Mouse (Mus musculus) thymus, postnatal 10 days (tissue): ENCODE results near the gene Bpifb1.
A peak's percentile ranks its signal among the peaks of the same experiment; 100 is the strongest.
"Not testable (repeated sequence)": the region's sequence is repeated elsewhere in the genome, so short reads cannot be mapped to it uniquely, and the experiment has no call there.

Source experiments
- DNase-seq, 2 experiments: peaks; one replicate each; pipeline ENCODE4 v3.0.0; 2021; ENCODE audit warnings: low spot score in 2 of 2

Bpifb1 gene

DNA sequence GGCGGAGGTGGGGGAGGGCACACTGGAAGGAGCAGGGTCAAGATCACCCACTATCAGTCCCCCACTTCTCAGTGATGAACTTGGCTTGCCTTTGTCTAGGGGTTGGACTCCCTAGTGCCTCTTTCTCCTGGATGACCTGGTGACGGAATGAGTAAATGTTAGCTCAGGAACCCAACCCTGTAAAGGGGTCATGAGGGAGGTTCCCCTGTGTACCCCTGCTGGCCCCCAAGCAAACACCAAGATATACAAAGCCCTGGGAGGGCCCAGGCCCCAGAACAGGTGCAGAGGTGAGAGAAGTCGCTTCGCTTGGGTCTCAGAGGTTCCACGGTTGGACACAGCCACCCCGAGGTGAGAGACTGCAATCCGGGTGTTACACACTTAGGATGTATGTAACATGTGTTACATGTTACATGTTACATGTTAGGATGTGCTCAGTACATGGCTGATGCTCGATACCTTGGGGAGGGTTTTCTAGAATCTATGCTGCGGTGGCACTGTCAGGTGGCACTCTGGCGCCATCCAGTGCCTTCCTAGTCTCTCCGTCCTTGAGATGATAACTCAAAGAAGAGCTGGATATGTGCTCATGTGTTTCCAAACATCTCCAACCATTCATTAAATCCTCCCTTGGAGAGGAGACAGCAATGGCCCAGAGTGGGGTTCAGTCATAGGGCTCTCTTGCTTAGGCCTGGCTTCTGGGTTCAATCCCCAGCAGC is at the start of gene Bpifb1:
Gene Bpifb1 (plus strand): TSS at position 273 of the 713 bp plus-strand sequence.
- no peak for DNase-seq

DNA sequence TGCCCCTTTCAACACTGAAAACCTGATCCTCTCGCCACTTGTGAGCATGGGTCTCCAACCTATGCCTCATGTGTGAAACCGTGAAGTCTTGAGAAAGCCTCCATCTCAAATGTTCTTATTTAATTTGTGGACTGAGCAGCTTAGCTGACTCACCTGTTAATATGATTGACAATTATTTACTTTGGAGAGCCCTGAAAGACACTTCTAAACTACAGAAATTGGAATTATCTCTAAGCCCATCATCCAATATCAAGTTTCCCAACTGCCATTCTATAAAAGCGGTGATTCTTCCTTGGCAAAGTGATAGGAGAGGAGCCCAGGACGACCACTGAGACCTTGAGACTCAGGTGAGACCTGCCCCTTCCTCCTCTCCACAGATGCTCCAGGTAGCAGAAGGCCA is 48.0 kb upstream of the Bpifb1 start, which contains the start of gene Bpifa1:
Gene Bpifa1 (plus strand): TSS at position 301 of the 400 bp plus-strand sequence.
- DNase-seq = no peak

DNA sequence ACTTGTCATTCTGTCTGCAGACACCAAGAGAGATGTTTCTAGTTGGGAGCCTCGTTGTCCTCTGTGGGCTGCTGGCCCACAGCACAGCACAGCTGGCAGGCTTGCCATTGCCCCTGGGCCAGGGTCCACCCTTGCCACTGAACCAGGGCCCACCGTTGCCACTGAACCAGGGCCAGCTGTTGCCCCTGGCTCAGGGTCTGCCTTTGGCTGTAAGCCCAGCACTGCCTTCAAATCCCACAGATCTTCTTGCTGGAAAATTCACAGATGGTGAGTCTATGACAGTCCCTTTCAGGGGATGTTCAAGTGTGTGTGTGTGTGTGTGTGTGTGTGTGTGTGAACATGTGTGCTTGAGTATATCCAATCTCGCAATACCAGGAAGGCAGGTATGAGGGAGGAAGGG is 46.9 kb upstream of the Bpifb1 start:
- no peak for DNase-seq

DNA sequence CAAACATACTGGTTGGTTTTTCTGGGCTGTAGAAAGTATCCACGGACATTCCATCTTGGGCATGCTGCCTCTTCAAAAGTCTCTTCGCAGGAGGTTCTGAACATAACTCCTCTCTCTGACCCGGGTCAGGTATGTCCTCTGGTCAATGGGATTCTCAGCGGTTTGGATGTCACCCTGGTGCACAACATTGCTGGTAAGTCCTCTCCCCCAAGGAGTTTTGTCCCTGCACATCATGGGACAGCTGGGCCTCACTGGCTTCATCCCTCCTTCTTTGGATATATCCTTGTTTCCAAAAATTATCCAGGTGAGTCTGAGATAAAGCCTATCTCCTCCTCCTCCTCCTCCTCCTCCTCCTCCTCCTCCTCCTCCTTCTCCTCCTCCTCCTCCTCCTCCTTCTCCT is 43.1 kb upstream of the Bpifb1 start:
- no peak for DNase-seq

DNA sequence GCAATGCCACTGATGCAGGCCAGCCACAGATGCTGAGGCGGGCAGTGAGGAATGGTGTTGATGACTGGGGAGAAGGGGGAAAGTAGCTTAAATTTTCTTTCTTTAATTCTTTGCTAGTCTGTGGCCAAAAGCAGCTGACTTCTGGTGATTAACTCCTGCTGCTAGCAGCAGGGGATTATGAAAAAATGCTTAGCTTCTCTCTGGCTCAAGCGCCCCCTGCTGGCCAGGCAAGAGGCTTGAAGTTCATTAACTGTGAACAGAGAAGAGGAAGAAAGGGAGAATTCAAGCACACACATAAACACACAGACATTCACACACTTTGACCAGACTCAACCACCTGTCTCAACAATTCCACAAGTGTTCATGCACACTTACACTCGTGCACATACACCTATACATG is 32.2 kb upstream of the Bpifb1 start:
- DNase-seq = peak in 1 of 2 experiments; percentile 33

DNA sequence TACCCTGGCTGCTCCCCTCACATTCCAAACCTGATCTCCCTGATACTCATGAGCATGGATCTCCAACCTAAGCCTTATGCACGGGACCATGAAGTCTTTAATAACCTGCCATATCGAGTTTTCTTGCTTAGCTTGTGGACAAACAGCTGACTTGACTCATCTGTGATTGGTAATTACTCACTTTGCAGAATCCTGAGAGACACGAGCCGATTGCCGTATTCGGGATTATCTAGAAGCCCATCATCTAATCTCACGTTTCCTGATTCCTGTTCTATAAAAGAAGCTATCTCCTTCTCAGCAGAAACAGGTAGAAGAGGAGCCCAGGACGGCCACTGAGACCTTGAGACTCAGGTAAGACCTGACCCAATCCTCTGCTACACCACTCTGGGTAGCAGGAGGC is 28.3 kb upstream of the Bpifb1 start, which contains the start of gene Bpifa5:
Gene Bpifa5 (plus strand): TSS at position 301 of the 400 bp plus-strand sequence.
- DNase-seq = no peak

DNA sequence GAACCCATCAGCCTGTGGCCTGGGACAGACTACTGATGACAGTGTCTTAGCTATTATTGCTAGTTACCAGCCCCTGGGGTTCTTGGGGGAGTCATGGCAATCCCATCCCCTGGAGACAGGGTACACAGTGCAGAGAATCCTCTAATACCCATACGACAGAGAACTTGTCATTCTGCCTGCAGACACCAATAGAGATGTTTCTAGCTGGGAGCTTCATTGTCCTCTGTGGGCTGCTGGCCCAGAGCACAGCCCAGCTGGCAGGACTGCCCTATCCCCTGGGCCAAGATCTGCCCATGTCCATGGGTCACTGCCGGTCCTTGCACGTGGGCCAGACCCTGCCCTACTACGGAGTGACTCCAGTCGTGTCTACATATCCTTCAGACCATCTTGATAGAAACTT is 27.3 kb upstream of the Bpifb1 start:
- no peak for DNase-seq

DNA sequence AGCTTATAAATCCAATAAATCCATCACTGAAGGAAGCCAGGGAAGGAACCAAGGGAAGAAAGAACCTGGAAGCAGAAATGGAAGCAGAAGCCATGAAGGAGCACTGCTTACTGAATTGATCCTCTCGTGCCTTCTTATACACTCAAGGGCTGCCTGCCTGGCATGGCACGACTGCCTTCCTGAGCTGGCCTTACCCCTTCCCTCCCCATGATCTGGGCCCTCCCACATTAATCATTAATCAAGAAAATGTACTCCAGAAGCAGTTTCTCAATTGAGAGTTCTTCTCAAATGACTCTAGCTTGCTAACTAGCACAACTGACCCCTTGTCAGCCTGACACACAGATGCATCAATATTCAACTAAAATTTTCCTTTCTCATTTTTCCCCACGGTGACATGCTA is 21.4 kb upstream of the Bpifb1 start:
- DNase-seq = no peak

DNA sequence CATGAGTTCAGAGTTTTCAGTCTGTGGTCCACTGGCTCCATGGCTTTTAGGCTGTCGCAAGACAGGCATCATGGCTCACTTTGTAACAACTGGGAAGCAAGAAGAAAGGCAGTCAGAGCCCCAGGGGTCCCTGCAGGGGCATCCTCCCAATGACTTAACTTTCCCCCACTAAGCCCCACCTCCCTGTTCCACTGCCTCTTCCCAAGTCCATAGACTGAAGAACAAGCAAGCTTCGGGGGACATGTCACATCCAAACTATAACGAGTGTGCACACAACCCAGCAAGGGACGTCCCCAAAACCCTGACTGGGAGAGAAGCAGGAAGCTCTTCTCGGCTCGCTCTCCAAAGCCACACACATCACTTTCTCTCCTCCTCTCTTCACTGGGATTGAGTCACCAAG is 19.0 kb upstream of the Bpifb1 start:
- no peak for DNase-seq

DNA sequence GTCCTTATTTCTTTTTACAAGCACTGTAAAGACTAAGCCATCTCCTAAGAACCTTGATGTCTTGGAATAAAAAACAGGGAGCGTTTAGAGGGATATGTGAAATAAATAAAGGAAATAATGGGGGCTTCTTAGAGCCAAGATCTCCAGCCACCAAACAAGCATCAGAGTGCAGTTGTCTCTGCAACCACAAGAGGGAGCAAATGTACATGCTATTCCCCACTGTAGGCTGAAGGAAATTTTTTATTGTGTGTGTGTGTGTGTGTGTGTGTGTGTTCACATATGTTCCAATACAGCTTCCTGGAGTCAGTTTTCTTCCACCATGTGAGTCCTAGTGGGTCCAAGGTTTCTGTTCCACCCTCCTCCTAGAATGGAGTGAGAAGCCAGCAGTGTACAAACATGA is 17.3 kb upstream of the Bpifb1 start:
- peak in 1 of 2 experiments; percentile 15 for DNase-seq

DNA sequence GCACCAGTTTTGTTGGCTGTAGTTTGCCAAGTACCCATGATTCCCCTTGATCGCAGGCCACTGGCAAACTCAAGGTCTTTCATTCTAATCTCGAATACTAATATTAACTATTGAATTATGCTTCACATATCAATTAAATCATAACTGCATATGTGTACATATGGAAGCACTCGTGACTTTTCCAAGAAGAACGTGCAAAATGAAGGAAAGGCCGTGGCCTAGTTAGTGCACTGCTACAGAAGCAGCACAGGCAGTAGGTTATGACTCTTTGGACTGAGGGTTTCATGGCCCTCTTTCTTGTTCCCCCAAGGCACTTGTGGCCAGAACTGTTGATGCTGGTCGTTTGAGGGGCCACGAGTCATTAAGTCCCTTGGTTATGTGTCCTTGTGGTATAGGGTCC is 8.7 kb upstream of the Bpifb1 start:
- not testable (repeated sequence) for DNase-seq

DNA sequence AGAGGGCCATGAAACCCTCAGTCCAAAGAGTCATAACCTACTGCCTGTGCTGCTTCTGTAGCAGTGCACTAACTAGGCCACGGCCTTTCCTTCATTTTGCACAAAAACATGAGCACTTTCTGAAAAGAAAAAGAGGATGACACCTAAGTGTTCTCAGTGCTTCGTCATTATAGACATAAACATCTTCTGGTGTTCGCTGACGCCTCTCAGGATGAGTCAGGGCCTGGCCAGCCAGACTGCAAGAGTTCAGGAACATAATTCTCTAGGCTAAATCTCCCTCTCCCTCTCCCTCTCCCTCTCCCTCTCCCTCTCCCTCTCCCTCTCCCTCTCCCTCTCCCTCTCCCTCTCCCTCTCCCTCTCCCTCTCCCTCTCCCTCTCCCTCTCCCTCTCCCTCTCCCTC is 7.6 kb upstream of the Bpifb1 start:
- DNase-seq = not testable (repeated sequence)

DNA sequence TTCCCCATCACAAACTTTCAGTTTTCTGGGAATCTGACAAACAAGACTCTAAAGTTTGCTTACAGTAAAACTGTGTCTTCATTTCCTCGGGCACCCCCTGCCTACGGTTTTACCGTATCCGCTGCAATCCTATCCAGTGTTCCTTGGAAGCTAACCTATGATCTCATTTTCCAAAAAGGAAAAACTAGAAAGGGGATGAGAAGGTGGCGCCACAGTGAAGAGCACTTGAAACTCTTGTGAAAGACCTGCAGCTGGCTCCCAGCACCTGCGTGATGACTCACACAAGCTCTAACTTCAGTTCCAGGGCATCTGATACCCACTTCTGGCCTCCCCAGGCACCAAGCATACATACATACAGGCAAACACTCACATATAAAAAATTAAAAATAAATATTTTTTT is 5.3 kb upstream of the Bpifb1 start:
- DNase-seq = no peak

DNA sequence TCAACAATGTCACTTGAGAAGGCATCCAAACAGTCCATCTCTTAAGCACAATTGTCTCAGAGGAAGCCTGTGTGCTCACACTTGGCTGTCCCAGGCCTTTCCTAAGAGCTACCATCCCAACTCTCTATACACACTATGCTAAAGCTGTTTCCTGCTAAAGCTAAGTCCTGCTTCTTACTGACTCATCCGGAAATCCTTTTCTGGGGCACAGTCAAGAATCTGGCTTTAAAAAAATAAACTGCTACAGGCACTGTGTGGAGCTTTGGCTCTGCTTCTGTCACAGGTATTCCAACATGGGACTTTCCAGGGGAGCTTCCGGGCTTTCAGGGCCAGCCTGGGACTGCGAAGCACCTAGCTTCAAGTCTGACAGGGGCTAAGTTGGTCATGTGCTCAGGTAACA is 4.9 kb upstream of the Bpifb1 start:
- DNase-seq = no peak

DNA sequence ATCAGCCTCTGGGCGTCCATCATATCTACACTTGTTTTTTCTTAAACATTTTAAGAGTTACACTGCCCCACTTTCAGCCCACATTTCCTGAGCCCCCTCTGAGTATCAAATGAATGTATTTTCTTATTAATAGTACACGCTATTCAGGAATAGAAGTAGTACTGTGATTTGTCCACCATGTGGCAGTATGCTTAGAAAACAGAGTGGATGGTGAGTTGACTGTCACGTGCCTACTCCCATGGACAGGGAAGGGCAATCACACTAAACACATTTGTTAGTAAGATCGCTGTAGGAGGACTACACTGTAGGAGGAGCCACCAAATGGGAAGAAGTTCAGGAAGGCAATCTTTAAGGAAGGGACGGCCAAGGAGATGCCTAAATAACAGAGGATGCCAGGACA is 3.1 kb upstream of the Bpifb1 start:
- no peak for DNase-seq

DNA sequence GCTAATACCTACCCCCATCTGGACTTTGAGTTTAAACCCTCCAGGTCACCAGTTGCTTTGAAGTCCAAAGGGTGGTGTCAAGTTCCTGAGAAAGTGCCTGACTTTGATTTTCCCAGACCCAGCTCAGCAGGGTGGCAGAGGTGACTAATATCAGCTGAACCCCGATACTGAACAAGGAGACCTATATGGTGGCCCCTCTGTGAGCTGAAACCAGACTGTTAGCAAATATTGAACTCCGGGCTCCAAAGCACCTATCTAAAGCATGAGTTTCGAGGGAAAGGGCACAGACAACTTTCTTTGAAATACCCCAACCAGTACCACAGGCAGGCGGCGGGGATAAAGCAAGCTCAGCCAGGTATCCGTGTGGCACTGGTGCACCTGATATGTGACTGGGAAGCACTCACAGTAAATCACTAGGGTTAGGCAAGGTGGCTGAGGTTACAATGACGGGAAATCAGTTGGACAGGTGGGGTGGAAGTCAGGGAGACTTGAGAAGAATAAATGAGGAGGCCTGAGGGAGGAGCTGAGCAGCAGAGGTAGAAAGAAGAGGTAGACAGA is 662 bp upstream of the Bpifb1 start:
- DNase-seq = no peak

DNA sequence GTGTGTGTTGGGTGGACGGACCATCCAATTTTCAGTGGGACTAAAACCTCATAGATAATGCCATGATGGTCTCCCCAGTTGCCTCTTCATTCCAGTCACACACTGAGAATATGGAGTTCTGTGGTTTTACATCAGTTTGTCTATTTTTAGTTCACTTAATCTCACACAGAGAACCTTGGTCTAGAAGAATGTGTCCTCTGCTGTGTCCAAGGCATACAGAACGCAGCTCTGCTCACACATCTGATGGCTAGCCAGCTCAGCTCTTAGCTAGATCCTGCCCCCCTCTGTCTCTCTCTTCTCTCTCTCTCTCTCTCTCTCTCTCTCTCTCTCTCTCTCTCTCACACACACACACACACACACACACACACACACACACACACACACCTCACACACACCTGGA is 1.5 kb downstream of the Bpifb1 start:
- no peak for DNase-seq

DNA sequence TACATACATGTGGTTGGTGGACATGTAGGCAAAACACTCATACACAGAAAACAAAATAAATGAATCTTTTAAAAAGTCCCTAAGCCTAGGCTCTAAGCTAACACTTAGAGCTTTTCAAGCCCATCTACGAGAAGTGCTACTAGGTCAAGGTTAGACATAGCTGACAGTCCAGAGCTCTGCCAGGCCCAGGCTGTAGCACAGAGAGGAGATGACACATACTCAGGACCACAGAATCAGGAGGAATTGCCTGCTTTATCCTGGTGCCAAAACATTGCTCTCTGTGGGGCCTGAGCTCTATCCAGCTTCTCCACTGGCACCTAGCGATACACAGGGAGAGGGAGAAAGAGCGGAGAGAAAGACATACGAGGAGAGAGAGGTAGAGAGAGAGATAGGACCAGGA is 2.5 kb downstream of the Bpifb1 start:
- no peak for DNase-seq

DNA sequence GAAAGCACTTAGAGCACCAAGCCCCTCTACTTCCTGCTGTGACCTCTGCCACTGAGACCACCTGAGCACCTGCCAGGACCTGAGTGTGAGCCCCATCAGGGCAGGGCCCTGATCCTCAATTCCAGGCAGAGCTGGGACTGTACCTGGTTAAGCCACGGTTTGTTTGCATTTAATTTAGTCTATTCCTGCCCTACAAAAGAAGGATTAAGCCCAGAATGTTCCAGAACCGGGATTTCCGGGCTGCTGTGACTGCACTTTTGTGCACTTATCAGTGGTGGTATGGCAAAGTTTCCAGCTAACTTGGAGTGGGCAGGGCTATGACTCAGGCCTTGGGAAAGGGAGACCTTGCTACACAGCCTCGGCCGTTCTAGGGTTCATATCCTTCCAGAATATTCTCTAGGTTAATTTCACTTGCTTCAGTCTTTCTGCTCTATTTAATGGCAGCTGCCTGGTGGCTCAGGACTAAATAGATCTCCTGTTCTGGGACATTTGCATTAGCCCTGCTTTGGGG is 3.4 kb downstream of the Bpifb1 start:
- DNase-seq = no peak

DNA sequence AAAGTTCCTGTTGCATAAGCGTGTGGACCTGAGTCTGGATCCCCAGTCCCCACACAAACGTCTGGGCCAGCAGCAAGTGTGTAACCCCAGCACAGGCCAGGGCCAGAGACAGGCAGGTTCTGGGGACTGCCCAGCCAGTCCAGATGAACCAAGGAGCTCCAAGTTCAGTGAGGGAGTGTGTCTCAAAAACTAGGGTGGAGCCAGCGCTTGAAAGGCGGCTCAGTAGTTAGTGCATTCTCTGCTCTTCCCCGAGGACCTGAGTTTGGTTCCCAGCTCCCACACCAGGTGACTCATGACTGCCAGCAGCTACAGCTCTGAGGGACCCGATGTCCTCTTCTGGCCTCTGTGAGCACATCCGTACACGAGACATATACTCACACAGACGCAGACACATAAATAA is 6.4 kb downstream of the Bpifb1 start:
- DNase-seq = no peak

DNA sequence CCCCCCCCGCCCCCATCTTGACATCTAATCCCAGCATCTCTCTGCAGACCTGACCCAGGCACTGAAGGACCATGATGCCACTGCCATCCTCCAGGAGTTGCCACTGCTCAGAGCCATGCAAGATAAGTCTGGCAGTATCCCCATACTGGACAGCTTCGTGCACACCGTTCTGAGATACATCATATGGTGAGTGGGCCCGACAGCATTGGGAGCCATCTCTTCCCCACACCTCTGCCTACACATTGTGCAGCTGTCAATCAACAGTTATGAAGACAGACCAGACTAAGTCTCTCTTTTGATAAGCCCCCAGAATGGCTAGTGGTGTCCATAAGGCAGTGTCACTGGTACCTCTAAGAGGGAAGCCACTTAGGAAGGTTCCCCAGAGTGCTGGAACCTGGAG is 14.0 kb downstream of the Bpifb1 start:
- no peak for DNase-seq

DNA sequence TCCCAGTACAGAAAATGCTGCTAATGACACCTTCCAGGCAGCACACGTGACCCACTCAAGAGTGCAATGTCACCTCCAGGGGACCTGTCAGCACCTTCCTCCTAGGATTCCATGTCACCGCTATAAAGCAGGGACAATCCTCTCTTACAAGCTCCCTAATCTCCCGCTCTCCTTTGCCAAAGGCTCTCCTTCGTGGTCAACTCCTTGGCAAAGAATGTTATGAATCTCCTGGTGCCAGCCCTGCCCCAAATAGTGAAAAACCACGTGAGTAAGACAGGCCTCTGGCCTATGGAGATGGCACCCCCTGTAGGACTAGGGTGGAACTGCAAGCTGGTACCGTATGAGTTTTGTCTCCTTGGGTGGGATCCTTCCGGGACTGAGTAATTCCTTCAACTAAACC is 16.3 kb downstream of the Bpifb1 start:
- DNase-seq = peak in 1 of 2 experiments; percentile 16

DNA sequence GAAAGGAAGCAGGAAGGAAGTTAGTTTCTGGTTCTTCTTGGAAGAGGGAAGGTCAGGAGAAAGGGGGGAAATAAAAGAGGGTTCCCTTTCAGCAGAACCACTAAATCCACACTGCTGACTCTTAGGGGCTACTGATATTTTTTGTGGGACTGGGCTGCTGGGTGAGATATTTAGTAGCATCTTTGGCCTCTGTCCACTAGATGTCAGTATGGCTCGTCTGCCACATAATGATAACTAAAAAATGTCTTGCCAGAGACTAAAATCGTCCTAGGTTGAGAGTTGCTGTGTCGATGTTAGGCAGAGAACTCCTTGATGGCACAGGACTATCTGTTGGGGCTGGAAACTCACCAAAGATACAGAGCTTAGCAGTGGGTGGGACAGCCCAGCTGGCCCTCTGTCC is 18.5 kb downstream of the Bpifb1 start:
- no peak for DNase-seq

DNA sequence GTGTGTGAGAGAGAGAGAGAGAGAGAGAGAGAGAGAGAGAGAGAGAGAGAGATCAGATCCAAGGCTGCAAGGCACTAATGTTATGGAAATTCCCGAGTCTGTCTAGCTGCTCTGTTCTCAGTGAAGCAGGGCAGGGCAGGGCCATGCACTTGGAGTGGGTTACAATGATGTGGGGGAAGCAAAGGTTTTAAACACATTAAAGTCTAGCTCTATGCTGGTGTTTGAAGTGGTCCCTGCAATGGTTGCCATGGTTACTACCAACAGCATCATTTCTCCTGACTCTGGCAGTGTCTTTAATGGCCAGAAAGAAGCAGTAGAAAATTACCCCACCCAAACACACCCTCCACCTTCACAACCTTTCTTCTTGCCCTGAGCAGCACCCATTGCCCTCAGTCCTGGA is 20.5 kb downstream of the Bpifb1 start:
- DNase-seq = no peak
